ENCODE assay signal across 8 mouse cellular contexts in the genomic region with DNA sequence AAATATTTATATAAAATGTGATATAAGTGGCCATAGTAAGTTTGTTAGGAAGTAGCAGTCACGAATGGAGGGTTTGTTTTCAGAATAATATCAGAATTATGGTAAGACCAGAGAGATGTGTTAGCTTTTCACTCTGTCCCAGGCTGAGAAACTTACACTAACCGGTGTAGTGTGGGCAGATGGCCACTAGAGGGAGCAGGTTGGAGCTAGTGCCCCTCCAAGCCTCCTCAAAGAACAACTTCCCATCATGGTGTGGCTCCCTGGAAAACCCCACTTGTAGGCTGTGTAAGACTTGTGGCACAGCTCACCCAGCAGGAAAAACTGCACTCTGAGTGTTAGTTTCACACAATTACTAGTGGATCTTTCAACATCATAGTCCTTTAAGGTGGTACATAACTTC.
DNase-seq lines count a peak whose midpoint lies in the region; ATAC-seq and TF ChIP-seq lines count a peak whose summit lies in the region.

No protein-coding gene starts in this region.

- no peak overlapping the region for H3K27ac ChIP-seq in heart, embryonic 11.5 days (ENCODE audit: low read depth, low read length)
- H3K27ac ChIP-seq in left cerebral cortex, adult 2 months = no peak overlapping the region
- H3K27ac ChIP-seq in midbrain, postnatal 0 days (ENCODE audit: low read depth, low read length) = no peak overlapping the region

- H3K4me1 ChIP-seq in heart, embryonic 11.5 days (ENCODE audit: control insufficient read depth, insufficient read depth, low read length) = no peaks in the 10 kb centered on the region
- H3K4me1 ChIP-seq in midbrain, postnatal 0 days (ENCODE audit: insufficient read depth, low read length) = no peaks in the 10 kb centered on the region

- no peak overlapping the region for H3K4me3 ChIP-seq in heart, embryonic 11.5 days (ENCODE audit: low read depth, low read length)
- no peak overlapping the region for H3K4me3 ChIP-seq in left cerebral cortex, adult 2 months
- no peak overlapping the region for H3K4me3 ChIP-seq in midbrain, postnatal 0 days (ENCODE audit: low read depth, low read length)

- DNase-seq in heart, adult 8-10 months (ENCODE audit: low spot score) = peak; percentile 42
- DNase-seq in adrenal gland, postnatal 10 days = peak; percentile 80
- DNase-seq in embryo, embryonic 9.5 days (ENCODE audit: extremely low spot score) = peak; percentile 66
- DNase-seq in heart, postnatal 10 days = peak; percentile 67 to 80
- peak; percentile 55 to 75 for DNase-seq in left cerebral cortex, adult 2 months (ENCODE audit: extremely low spot score in 1 of 2, low spot score in 2 of 2)
- peak; percentile 74 for DNase-seq in midbrain, postnatal 0 days (ENCODE audit: low spot score)
- DNase-seq in testis, postnatal 14 days (ENCODE audit: low spot score) = peak; percentile 48

- no peak for ATAC-seq in heart, embryonic 11.5 days (replicated peaks; ENCODE audit: insufficient number of reproducible peaks, low FRiP score, low TSS enrichment)
- ATAC-seq in midbrain, postnatal 0 days (ENCODE audit: low FRiP score) = no peak

- intact Hi-C loops in heart, postnatal 10 days (cut with DNase I) = loop anchor here (5.0 to 10.0 kb wide), 4 partner anchors 129 to 1119 kb away; no protein-coding TSS in a partner anchor
- intact Hi-C loops in left cerebral cortex, adult 2 months (cut with DNase I) = loop anchor here (2.0 to 5.0 kb wide), 3 partner anchors 129 to 1116 kb away; no protein-coding TSS in a partner anchor

- H3K9me3 ChIP-seq in heart, embryonic 11.5 days (replicated peaks; ENCODE audit: control insufficient read depth, low read length) = no peaks in the 10 kb centered on the region
- H3K9me3 ChIP-seq in midbrain, postnatal 0 days (ENCODE audit: low read length) = no peaks in the 10 kb centered on the region

- no peak overlapping the region for H3K9ac ChIP-seq in heart, embryonic 11.5 days (ENCODE audit: low read depth, low read length)
- no peak overlapping the region for H3K9ac ChIP-seq in midbrain, postnatal 0 days (replicated peaks; ENCODE audit: low read length, poor library complexity, severe bottlenecking)

- TF ChIP-seq CTCF in left cerebral cortex, adult 2 months (IDR thresholded peaks at IDR 0.05) = peak; percentile 89
- TF ChIP-seq CTCF in midbrain, postnatal 0 days (IDR thresholded peaks at IDR 0.05) = peak; percentile 88

- no peak overlapping the region for H3K4me2 ChIP-seq in heart, embryonic 11.5 days
- H3K4me2 ChIP-seq in midbrain, postnatal 0 days (ENCODE audit: low read depth, low read length, poor library complexity, severe bottlenecking) = no peak overlapping the region

- H3K27me3 ChIP-seq in heart, embryonic 11.5 days (ENCODE audit: control insufficient read depth, insufficient read depth, low read length) = no peaks in the 10 kb centered on the region
- no peaks in the 10 kb centered on the region for H3K27me3 ChIP-seq in midbrain, postnatal 0 days (ENCODE audit: insufficient read depth, low read length)

- WGBS in heart, embryonic 11.5 days (ENCODE audit: insufficient replicate concordance) = 7% methylated on average over 2 of the region's 2 CpGs
- 0% methylated on average over 2 of the region's 2 CpGs for WGBS in midbrain, postnatal 0 days

- H3K36me3 ChIP-seq in heart, embryonic 11.5 days (ENCODE audit: control insufficient read depth, insufficient read depth, low read length) = no peaks in the 10 kb centered on the region
- H3K36me3 ChIP-seq in midbrain, postnatal 0 days (ENCODE audit: insufficient read depth, low read length) = no peaks in the 10 kb centered on the region
